Mouse (Mus musculus) forebrain, postnatal 0 days (tissue): ENCODE results near the gene Scarb1. TPM values are rescaled to one million over a fixed set of nuclear protein-coding genes. Genes with fewer than 3 reads are reported as not detected.

Experiments
- ATAC-seq: fragments of 200-750 bp; cut with Nextera tagmentation; 2 replicates; pipeline ENCODE4 v1.8.0; 2017; ENCODE audit warnings: mild to moderate bottlenecking, moderate library complexity
- DNase-seq: peaks from one replicate; pipeline ENCODE4 v3.0.0-alpha.2; 2015
- H3K27ac ChIP-seq: fragments of 300-500 bp; sonication (generic); 2 replicates; pipeline ENCODE4 v1.5.1; 2014; ENCODE audit warnings: low read depth, mild to moderate bottlenecking, antibody characterized with exemption, low read length, moderate library complexity, mixed read lengths
- H3K27me3 ChIP-seq: fragments of 300-500 bp; sonication (generic); 2 replicates; pipeline ENCODE4 v1.6.1; 2014; ENCODE audit warnings: mild to moderate bottlenecking, low read length, mixed read lengths; ENCODE audit not compliant: insufficient read depth
- H3K36me3 ChIP-seq: fragments of 300-500 bp; sonication (generic); 2 replicates; pipeline ENCODE4 v1.6.1; 2014; ENCODE audit warnings: mild to moderate bottlenecking, moderate library complexity; ENCODE audit not compliant: insufficient read depth
- H3K4me1 ChIP-seq: fragments of 300-500 bp; sonication (generic); 2 replicates; pipeline ENCODE4 v1.6.1; 2014; ENCODE audit warnings: antibody characterized with exemption; ENCODE audit not compliant: insufficient read depth
- H3K4me2 ChIP-seq: fragments of 300-500 bp; sonication (generic); 2 replicates; pipeline ENCODE4 v1.6.1; 2014; ENCODE audit warnings: low read depth, mild to moderate bottlenecking, moderate library complexity
- H3K4me3 ChIP-seq: fragments of 300-500 bp; sonication (generic); 2 replicates; pipeline ENCODE4 v1.5.1; 2014; ENCODE audit warnings: low read depth, low read length, mixed read lengths
- H3K9ac ChIP-seq: fragments of 300-500 bp; sonication (generic); 2 replicates; pipeline ENCODE4 v1.6.1; 2014; ENCODE audit warnings: mild to moderate bottlenecking
- H3K9me3 ChIP-seq: fragments of 300-500 bp; sonication (generic); 2 replicates; pipeline ENCODE4 v1.6.1; 2016; ENCODE audit warnings: low read length
- CTCF ChIP-seq: sonication (generic); IDR thresholded peaks from 2 replicates; pipeline ENCODE4 v1.5.1; 2016; ENCODE audit warnings: antibody characterized with exemption, control low read depth, low read depth
- WGBS: fragments of 180-500 bp; shearing (Covaris S2); extraction: QIAGEN DNeasy Blood & Tissue Kit; methylation state at CpG from one replicate; pipeline ENCODE4 v1.1.7; 2014; 5-methylcytosine and 5-hydroxymethylcytosine counted together
- polyA plus RNA-seq: library from polyadenylated mRNA; unstranded; fragments of >200 nt; fragmentation: Nextera tagmentation; extraction: Ambion mirVana; gene quantifications from 2 replicates; pipeline ENCODE4 v1.2.1, GENCODE M21; 2015
- total RNA-seq: library from RNA; depleted of rRNA; stranded (reverse); fragments of >200 nt; gene quantifications from 2 replicates; pipeline ENCODE4 v1.2.3, GENCODE M21; 2014

Gene Scarb1
- total and polyA plus RNA-seq, 2 experiments from 2014 or later = 52.7 to 55.9 TPM

- no peak overlapping the region for H3K9ac ChIP-seq
- no peak overlapping the region for H3K27ac ChIP-seq
- no peaks in the 10 kb centered on the region for H3K4me1 ChIP-seq
- WGBS = 50% methylated on average over 3 of the region's 3 CpGs
- no peak for DNase-seq
- ATAC-seq = no peak
- H3K27me3 ChIP-seq = no peaks in the 10 kb centered on the region
- H3K4me3 ChIP-seq = no peak overlapping the region
- H3K4me2 ChIP-seq = no peak overlapping the region
- no peaks in the 10 kb centered on the region for H3K9me3 ChIP-seq
- no peak for TF ChIP-seq CTCF
- H3K36me3 ChIP-seq = no peaks in the 10 kb centered on the region
Measured at GRCm38 (mm10) chr5:125331811-125332210, 9.1 kb downstream of the Scarb1 start.

DNA sequence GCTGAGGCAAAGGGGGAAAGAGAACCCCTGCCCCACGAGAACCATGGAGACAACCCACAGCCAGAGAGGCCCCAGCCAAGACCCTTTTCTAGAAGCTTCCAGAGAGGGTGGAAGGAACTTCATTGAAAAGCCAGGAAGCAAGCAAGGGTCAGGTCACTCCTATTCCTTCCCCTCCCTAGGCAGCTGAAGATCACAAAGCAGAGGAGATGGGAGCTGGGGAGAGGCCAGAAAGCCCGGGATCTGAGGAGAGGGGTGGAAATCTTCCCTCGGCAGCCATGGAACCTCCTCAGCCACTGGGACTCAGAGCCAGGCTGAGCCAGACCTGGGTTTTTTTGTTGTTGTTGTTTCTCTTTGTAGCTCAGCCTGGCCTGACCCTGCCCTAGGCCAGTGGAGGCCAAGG lies 9.8 kb downstream of the Scarb1 start:
- Histone ChIP-seq H3K9ac (0 out of 2 replicates have a peak overlapping the region, but pooled peaks have one; percentile 22), H3K36me3 (no peaks in the 10 kb centered on the region), H3K4me1 (no peaks in the 10 kb centered on the region), H3K9me3 (no peaks in the 10 kb centered on the region), H3K27ac (no peak overlapping the region), H3K4me3 (no peak overlapping the region), H3K4me2 (no peak overlapping the region), H3K27me3 (no peaks in the 10 kb centered on the region)
- TF ChIP-seq CTCF = no peak
- ATAC-seq (no peak), DNase-seq (no peak)
- 35% methylated on average over 3 of the region's 3 CpGs for WGBS

- Histone ChIP-seq H3K27me3 (no peaks in the 10 kb centered on the region), H3K4me2 (no peak overlapping the region), H3K4me1 (no peaks in the 10 kb centered on the region), H3K27ac (no peak overlapping the region), H3K4me3 (no peak overlapping the region), H3K9ac (no peak overlapping the region), H3K9me3 (no peaks in the 10 kb centered on the region), H3K36me3 (no peaks in the 10 kb centered on the region)
- WGBS = 73% methylated on average over 8 of the region's 8 CpGs
- ATAC-seq (no peak), DNase-seq (no peak)
- TF ChIP-seq CTCF = no peak
Measured at GRCm38 (mm10) chr5:125330656-125331055, 10.2 kb downstream of the Scarb1 start.

DNA sequence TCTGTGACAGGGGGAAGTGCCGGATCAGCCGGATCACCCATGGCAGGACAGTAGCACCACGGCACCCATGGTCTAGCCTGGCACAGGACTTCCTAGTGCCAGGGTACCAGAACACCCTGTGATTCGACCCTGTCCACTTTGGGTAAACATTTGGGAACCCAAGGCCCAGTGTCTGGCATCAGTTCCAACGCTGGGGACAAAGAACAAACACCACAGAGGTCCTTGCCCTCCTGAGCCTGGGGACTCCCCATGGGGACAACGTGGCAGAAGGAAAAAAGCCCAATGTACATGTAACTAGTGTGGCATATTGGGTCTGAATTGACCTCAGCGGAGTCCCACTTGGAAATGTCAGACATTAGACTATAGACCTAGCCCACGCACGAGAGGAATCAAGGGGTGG lies 10.7 kb downstream of the Scarb1 start:
- ATAC-seq (no peak), DNase-seq (no peak)
- 82% methylated on average over 9 of the region's 9 CpGs for WGBS
- Histone ChIP-seq H3K27me3 (no peaks in the 10 kb centered on the region), H3K36me3 (no peaks in the 10 kb centered on the region), H3K4me3 (no peak overlapping the region), H3K27ac (no peak overlapping the region), H3K9me3 (no peaks in the 10 kb centered on the region), H3K4me1 (no peaks in the 10 kb centered on the region), H3K9ac (no peak overlapping the region), H3K4me2 (no peak overlapping the region)
- TF ChIP-seq CTCF = no peak

DNA sequence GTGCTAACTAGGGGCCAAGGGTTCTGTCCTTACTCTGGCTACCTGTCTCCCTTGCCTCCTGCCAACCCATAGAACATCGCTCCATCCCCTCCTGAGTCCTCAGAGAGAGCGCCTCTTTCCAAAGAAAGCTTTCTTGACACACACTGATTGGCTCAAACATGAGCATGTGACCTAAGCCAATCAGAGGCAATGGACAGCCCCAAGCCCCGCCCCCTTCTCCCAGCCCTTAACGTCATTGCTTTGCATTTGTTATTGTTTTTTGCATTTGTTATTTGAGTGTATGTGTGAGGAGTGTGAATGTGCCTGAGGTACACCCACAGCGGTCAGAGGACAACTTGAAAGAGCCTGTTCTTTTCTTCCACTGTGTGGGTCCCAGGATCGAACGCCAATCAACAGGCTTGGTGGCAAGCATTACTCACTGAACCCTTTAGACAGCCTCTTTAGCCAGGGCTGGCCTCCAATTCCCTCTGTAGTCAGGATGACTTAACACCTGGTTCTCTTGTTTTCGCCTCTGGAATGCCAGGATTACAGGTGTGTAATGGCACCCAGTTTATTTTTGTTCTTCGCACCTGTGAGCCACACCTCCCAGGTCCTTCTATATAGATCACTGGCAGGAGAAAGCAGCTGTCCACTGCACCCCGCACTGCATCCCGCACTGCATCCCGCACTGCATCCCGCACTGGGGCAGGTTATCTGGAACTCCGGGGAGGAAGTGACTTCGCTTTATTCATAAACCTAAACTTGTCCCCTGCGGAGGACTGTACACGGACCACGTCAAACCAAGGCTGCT lies 13.1 kb downstream of the Scarb1 start:
- H3K9me3 ChIP-seq = no peaks in the 10 kb centered on the region
- H3K4me3 ChIP-seq = peak overlapping the region; percentile 32
- peak overlapping the region; percentile 42 for H3K4me2 ChIP-seq
- DNase-seq (peak; percentile 66), ATAC-seq (peak; percentile 87)
- 57% methylated on average over 18 of the region's 18 CpGs for WGBS
- no peaks in the 10 kb centered on the region for H3K27me3 ChIP-seq
- H3K9ac ChIP-seq = peak overlapping the region; percentile 25; the same call in 1 of the 2 replicates
- H3K27ac ChIP-seq = no peak overlapping the region
- no peak for TF ChIP-seq CTCF
- H3K4me1 ChIP-seq = no peaks in the 10 kb centered on the region
- H3K36me3 ChIP-seq = no peaks in the 10 kb centered on the region

DNA sequence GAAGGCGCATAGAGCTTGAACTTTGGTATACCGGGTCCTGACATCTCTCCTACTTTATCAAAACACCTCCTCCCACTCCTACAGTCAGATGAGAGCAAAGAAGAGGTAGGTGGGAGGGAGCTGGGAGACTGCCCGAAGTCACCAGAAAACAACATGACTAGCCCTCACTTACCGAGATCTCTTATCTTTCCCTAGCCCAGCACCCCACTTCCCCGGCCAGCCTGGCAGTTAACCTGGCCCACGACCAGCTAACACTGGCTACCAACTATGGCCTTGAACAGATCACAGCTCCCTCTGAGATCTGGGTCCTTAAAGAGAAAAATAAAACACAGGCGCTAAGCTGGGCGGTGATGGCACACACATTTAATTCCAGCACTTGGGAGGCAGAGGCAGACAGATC lies 14.5 kb downstream of the Scarb1 start:
- Histone ChIP-seq H3K27ac (no peak overlapping the region), H3K4me3 (no peak overlapping the region), H3K36me3 (no peaks in the 10 kb centered on the region), H3K4me2 (no peak overlapping the region), H3K9ac (no peak overlapping the region), H3K4me1 (no peaks in the 10 kb centered on the region), H3K27me3 (no peaks in the 10 kb centered on the region), H3K9me3 (no peaks in the 10 kb centered on the region)
- ATAC-seq = no peak
- no peak for DNase-seq
- 95% methylated on average over 8 of the region's 8 CpGs for WGBS
- no peak for TF ChIP-seq CTCF

GRCm38 (mm10) chr5:125325931-125326330 lies 15.0 kb downstream of the Scarb1 start:
- H3K27ac ChIP-seq = no peak overlapping the region
- H3K4me2 ChIP-seq = no peak overlapping the region
- no peak for TF ChIP-seq CTCF
- H3K27me3 ChIP-seq = no peaks in the 10 kb centered on the region
- H3K36me3 ChIP-seq = no peaks in the 10 kb centered on the region
- DNase-seq (no peak), ATAC-seq (no peak)
- H3K4me3 ChIP-seq = no peak overlapping the region
- no peaks in the 10 kb centered on the region for H3K9me3 ChIP-seq
- H3K4me1 ChIP-seq = no peaks in the 10 kb centered on the region
- no peak overlapping the region for H3K9ac ChIP-seq
- WGBS = 71% methylated on average over 11 of the region's 11 CpGs
